Mouse (Mus musculus) ovary, adult 18-20 months (tissue): ENCODE data around the gene Gm6763.
"Not testable (repeated sequence)": the region's sequence is repeated elsewhere in the genome, so short reads cannot be mapped to it uniquely, and the experiment has no call there.

ENCODE experiments used
- DNase-seq: peaks from one replicate; pipeline ENCODE4 v3.0.0; 2022; ENCODE audit warnings: low spot score, mixed read lengths

The Gm6763 gene

GRCm38 (mm10) chr10:104151197-104151596 is at the start of gene Gm6763:
Gm6763 (plus strand) TSS chr10:104151497.
- DNase-seq: not testable (repeated sequence)

- DNase-seq: no peak
Observed at GRCm38 (mm10) chr10:104110044-104110443, 41.3 kb upstream of the Gm6763 start.

GRCm38 (mm10) chr10:104118312-104118711 is 33.0 kb upstream of the Gm6763 start:
- DNase-seq: no peak

- not testable (repeated sequence) for DNase-seq
Observed at GRCm38 (mm10) chr10:104142687-104143086, 8.6 kb upstream of the Gm6763 start, which contains the start of gene Gm21293. Gm21293 (plus strand) TSS chr10:104142987.

GRCm38 (mm10) chr10:104159706-104160105 is 8.4 kb downstream of the Gm6763 start, which contains the start of gene Gm8764:
Gm8764 (plus strand) TSS chr10:104160006.
- DNase-seq: not testable (repeated sequence)

- DNase-seq: not testable (repeated sequence)
Observed at GRCm38 (mm10) chr10:104168215-104168614, 16.9 kb downstream of the Gm6763 start, which contains the start of gene Gm21304. Gm21304 (plus strand) TSS chr10:104168515.

- not testable (repeated sequence) for DNase-seq
Observed at GRCm38 (mm10) chr10:104176724-104177123, 25.4 kb downstream of the Gm6763 start, which contains the start of gene Gm21312. Gm21312 (plus strand) TSS chr10:104177024.

- DNase-seq: not testable (repeated sequence)
Observed at GRCm38 (mm10) chr10:104185233-104185632, 33.9 kb downstream of the Gm6763 start, which contains the start of gene Gm20765. Gm20765 (plus strand) TSS chr10:104185533.

GRCm38 (mm10) chr10:104193742-104194141 is 42.4 kb downstream of the Gm6763 start, which contains the start of gene Gm4340:
Gm4340 (plus strand) TSS chr10:104194042.
- DNase-seq: not testable (repeated sequence)
